Mouse (Mus musculus): ENCODE results near the gene Cwc22.

Gene Cwc22

DNA sequence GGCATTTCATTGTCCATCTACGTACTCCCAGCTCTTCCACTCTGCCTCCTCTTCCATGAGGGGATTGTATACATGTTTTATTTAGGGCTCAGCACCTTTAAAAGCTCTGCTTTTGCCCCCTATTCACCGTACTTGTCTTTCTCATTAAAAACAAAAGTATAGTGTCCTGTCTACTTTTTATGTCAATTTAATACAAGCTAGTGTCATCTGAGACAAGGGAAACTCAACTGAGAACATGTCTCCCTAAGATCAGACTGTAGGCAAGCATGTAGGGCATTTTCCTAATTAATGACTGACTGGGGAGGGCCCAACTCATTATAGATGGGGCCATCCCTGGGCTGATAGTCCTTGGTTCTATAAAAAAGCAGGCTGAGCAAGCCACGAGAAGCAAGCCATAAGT is 8.4 kb downstream of the Cwc22 start:
- POLR2A ChIA-PET = interaction anchor here in 2 of 4 experiments (0.8 to 4.1 kb wide), 5 partner anchors 7 to 35 kb away, joined by 3 to 21 read pairs (median 6); partner anchors contain the start of gene Cwc22 (in 2 of the 2)

GRCm38 (mm10) chr2:77934138-77934537 is 12.0 kb downstream of the Cwc22 start:
- CTCF ChIA-PET = interaction anchor here in 1 of 4 experiments (0.5 kb wide), 1 partner anchor 1250 kb away, joined by 6 read pairs; no protein-coding TSS in a partner anchor
- POLR2A ChIA-PET = no interaction called here

More for the DNA sequence above, 8.4 kb downstream of the Cwc22 start:
- CTCF ChIA-PET = no interaction called here

DNA sequence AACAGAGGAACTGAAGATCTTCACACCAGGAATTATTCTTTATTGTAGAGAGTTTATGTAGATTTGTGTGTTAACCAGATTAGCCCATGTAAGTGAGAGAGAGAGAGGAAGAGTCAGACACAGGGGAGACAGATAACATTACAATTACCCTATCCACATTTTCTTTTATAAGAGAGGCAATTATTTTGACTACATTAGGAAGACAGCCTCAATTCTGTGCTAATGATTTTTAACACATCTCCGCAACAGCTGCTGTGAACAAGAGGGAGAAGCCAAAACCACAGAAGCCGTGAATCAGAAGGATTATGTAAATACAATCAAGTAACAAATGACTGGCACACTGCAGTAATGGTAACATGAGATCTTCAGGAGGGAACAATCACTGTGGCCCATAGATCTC is 12.5 kb downstream of the Cwc22 start:
- ChIA-PET CTCF (no interaction called here), POLR2A (interaction anchor here in 1 of 4 experiments (0.8 to 2.2 kb wide), 2 partner anchors 9 to 37 kb away, joined by 3 to 8 read pairs; no protein-coding TSS in a partner anchor)

GRCm38 (mm10) chr2:77931958-77932357 is 14.2 kb downstream of the Cwc22 start:
- POLR2A ChIA-PET = interaction anchor here in 1 of 4 experiments (2.2 kb wide), 1 partner anchor 10 kb away, joined by 8 read pairs; no protein-coding TSS in a partner anchor
- CTCF ChIA-PET = no interaction called here

GRCm38 (mm10) chr2:77928352-77928751 is 17.8 kb downstream of the Cwc22 start:
- POLR2A ChIA-PET = interaction anchor here in 2 of 4 experiments (1.0 to 2.6 kb wide), 5 partner anchors 8 to 22 kb away, joined by 3 to 8 read pairs (median 4); no protein-coding TSS in a partner anchor
- CTCF ChIA-PET = interaction anchor here in 1 of 4 experiments (0.6 kb wide), 1 partner anchor 87 kb away, joined by 4 read pairs; no protein-coding TSS in a partner anchor

- ChIA-PET CTCF (no interaction called here), POLR2A (interaction anchor here in 1 of 4 experiments (1.3 to 3.7 kb wide), 5 partner anchors 11 to 35 kb away, joined by 3 to 21 read pairs (median 7); partner anchors contain the start of gene Cwc22)
Measured at GRCm38 (mm10) chr2:77926468-77926867, 19.7 kb downstream of the Cwc22 start.

- ChIA-PET POLR2A (interaction anchor here in 2 of 4 experiments (1.3 to 3.7 kb wide), 5 partner anchors 12 to 35 kb away, joined by 3 to 21 read pairs (median 4); partner anchors contain the start of gene Cwc22 (in 2 of the 2)), CTCF (interaction anchor here in 1 of 4 experiments (0.7 kb wide), 1 partner anchor 14 kb away, joined by 6 read pairs; no protein-coding TSS in a partner anchor)
Measured at GRCm38 (mm10) chr2:77925997-77926396, 20.2 kb downstream of the Cwc22 start.

DNA sequence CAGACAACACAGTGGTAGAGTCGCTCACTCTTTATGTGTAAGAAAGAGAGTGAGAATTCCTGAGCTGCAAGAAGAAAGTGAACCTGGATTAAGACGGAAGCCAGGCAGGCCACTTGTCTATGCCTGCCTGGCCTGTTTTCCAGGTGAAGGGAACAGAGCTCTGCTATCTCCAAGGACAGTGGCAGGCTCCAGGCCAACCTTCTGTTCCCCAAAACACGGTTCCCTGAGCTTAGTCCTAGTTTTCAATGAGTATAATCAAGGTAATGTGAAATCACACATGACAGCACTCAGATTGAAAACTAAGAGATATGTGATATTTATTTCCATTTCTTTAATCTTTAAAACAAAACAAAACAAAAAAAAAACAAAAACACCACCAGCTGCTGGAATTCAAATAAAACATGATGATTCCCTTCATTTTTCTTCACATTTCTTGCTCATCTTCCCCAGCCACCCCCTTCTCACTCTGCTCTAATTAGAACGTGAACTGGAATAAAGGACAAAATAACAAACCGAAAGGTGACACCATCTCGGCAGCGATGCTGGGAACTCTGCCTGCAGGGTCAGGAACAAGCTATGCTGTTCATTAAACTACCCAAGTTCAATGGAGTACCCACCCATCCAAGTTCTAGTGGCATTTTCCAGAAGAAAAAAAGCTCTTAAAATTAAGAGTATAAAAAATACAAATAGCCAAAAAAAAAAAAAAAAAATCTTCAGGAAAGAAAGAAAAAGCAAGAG is 20.8 kb downstream of the Cwc22 start:
- ChIA-PET POLR2A (interaction anchor here in 2 of 4 experiments (0.9 to 3.7 kb wide), 6 partner anchors 12 to 34 kb away, joined by 3 to 21 read pairs (median 4); partner anchors contain the start of gene Cwc22 (in 2 of the 2)), CTCF (interaction anchor here in 1 of 4 experiments (0.7 kb wide), 1 partner anchor 15 kb away, joined by 6 read pairs; no protein-coding TSS in a partner anchor)

GRCm38 (mm10) chr2:77924003-77924402 is 22.2 kb downstream of the Cwc22 start:
- CTCF ChIA-PET = no interaction called here
- POLR2A ChIA-PET = interaction anchor here in 2 of 4 experiments (1.1 to 3.7 kb wide), 2 partner anchors 14 to 22 kb away, joined by 3 to 21 read pairs; partner anchors contain the start of gene Cwc22 (in 1 of the 2)

GRCm38 (mm10) chr2:77923182-77923581 is 23.0 kb downstream of the Cwc22 start:
- POLR2A ChIA-PET = interaction anchor here in 3 of 4 experiments (0.6 to 3.7 kb wide), 3 partner anchors 15 to 23 kb away, joined by 3 to 21 read pairs (median 3); partner anchors contain the start of gene Cwc22 (in 1 of the 3)

GRCm38 (mm10) chr2:77921307-77921706 is 24.9 kb downstream of the Cwc22 start:
- CTCF ChIA-PET = no interaction called here
- POLR2A ChIA-PET = no interaction called here

More at GRCm38 (mm10) chr2:77923182-77923581, 23.0 kb downstream of the Cwc22 start:
- CTCF ChIA-PET = no interaction called here

DNA sequence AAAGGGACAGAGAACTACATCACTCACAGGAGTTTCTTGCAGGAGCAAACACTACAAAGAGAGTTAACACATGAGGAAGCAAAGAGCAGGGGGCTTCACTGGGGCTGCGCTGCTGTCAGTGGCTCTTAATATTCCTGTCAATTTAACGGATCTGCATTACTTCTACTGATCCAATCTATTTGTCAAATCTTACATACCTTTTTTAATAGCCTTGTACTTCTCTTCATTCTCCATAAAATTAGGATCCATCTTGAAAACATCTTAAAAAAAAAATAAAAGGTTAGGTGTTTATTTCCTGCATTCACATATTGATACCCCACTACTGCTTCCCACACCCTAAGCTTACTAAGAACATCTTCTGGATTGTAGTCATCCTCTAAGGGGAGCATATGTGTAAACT is 25.6 kb downstream of the Cwc22 start:
- CTCF ChIA-PET = no interaction called here
- POLR2A ChIA-PET = no interaction called here

DNA sequence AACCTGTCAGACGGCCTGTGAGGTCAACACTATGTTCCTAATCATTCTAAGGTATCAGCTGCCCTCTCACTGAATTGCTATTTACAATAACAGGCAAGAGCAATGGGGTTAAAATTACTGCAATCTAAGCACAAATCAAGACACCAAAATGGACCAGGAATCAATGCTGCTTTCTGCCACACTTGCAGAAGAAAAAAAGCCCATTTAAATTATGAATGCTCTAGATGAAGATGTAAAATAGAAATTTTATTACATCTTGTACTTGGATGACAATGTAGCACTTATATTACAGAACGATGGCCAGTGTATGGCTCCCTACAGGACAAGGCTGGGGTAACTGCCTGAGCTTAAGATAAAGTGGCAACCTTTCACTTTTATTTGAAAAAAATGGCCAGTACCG is 27.7 kb downstream of the Cwc22 start:
- POLR2A ChIA-PET = interaction anchor here in 1 of 4 experiments (1.7 to 2.4 kb wide), 2 partner anchors 20 to 24 kb away, joined by 3 to 6 read pairs; no protein-coding TSS in a partner anchor

DNA sequence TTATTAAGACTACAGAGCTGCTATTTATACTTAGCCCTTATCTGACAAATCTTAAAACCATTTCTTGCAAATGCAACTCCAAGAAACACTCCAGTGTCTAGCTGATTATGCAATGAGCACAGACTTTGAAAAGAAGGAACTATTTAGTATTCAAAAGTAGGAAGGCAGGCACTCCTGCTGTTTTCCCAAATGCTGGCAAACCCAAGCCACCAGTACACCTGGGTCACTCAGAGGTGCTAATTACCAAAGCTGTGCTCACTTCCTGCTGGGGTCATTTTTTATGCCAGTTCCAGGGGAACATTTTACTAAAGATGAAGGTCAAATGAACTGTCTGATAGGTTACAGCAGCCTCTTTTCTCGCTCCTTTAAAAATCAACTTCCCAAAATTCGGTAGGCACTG is 28.2 kb downstream of the Cwc22 start:
- POLR2A ChIA-PET = interaction anchor here in 1 of 4 experiments (1.7 to 2.4 kb wide), 2 partner anchors 20 to 24 kb away, joined by 3 to 6 read pairs; no protein-coding TSS in a partner anchor
- CTCF ChIA-PET = no interaction called here

More for the DNA sequence above, 27.7 kb downstream of the Cwc22 start:
- CTCF ChIA-PET = no interaction called here

GRCm38 (mm10) chr2:77917360-77917734 is 28.8 kb downstream of the Cwc22 start:
- CTCF ChIA-PET = interaction anchor here in 1 of 4 experiments (0.9 kb wide), 1 partner anchor 11 kb away, joined by 3 read pairs; no protein-coding TSS in a partner anchor
- POLR2A ChIA-PET = no interaction called here

DNA sequence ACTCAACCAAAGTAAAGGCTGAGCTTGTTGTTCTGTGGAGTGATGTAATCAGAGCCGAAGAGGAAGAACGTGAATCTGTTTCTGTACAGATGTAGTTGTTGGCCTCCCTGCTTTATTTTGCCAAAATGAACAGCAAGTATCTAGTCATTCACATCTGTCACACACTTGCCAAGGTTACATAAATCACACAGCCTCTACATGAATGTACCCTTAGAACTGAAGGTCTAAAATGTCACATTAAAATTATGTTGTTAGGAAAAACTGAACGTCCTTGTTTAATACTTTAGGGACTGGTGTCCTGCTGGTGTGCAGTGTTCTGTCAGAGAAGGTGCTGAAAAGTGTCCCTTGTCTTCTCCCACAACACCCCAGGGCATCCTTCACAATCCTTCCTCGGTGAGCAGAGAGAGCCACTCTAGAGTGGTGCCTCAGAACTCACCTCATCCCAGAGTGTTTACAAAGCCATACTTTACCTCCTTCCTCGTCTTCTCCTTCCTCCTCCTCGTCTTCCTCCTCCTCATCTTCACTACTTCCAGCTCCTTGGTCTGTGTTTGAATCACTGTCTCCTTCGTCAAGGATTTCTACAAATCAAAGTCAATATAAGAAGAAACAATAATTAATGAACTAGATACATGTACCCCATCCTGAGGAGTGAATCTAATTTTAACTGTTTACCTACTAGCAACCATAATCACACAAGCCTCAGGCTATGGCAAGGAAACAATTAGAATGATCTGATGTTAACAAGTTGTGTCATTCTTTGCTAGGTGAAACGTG is 29.4 kb downstream of the Cwc22 start:
- POLR2A ChIA-PET = no interaction called here
- CTCF ChIA-PET = interaction anchor here in 2 of 4 experiments (0.6 to 0.9 kb wide), 2 partner anchors 11 to 967 kb away, joined by 3 read pairs; no protein-coding TSS in a partner anchor

GRCm38 (mm10) chr2:77915187-77915586 is 31.0 kb downstream of the Cwc22 start:
- POLR2A ChIA-PET = interaction anchor here in 1 of 4 experiments (0.9 kb wide), 1 partner anchor 14 kb away, joined by 3 read pairs; no protein-coding TSS in a partner anchor
- CTCF ChIA-PET = no interaction called here

GRCm38 (mm10) chr2:77913628-77914027 is 32.5 kb downstream of the Cwc22 start:
- ChIA-PET CTCF (interaction anchor here in 1 of 4 experiments (0.7 kb wide), 1 partner anchor 14 kb away, joined by 3 read pairs; no protein-coding TSS in a partner anchor), POLR2A (interaction anchor here in 1 of 4 experiments (0.9 kb wide), 1 partner anchor 32 kb away, joined by 3 read pairs; no protein-coding TSS in a partner anchor)

GRCm38 (mm10) chr2:77912197-77912596 is 34.0 kb downstream of the Cwc22 start:
- CTCF ChIA-PET = no interaction called here
- POLR2A ChIA-PET = no interaction called here
